Mouse (Mus musculus) erythroblast, embryonic 14.5 days (primary cell): Measurements from ENCODE around the gene Sel1l2.

Experiments used
- GATA1 ChIP-seq: IDR thresholded peaks from 2 replicates; pipeline ENCODE4 v1.6.1; 2012; ENCODE audit warnings: low read length, inconsistent platforms, mixed read lengths
- TAL1 ChIP-seq: IDR thresholded peaks from 3 replicates; pipeline ENCODE4 v1.6.1; 2012; ENCODE audit warnings: low read length, inconsistent platforms, mixed read lengths

- no peak for TF ChIP-seq GATA1
- TF ChIP-seq TAL1 = no peak
These were observed 58.8 kb downstream of the Sel1l2 start for GRCm38 (mm10) chr2:140330508-140331306.
